Mouse (Mus musculus): ENCODE data around the gene Scand1. TPM values are rescaled to one million over a fixed set of nuclear protein-coding genes. Genes with fewer than 3 reads are reported as not detected.

Scand1 gene
- polyA plus RNA-seq, 1 experiment from 2014 or later: 63.5 TPM

DNA sequence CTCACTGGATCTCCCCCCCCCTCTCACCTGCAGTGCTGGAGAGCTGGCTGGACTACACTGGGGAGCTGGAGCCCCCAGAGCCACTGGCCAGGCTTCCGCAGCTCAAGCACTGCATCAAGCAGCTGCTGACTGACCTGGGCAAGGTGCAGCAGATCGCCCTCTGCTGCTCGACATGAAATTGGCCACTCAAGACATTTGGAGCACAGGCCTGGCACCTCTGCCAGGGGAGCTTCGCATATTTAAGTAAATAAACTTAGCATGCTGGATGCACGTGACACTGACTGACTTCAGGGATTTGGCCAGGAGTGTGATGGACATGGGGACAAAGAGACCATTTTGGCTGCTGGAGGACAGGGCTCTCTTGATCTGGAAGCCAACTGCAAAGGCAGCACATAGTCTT lies 5.2 kb downstream of the Scand1 start:
- Histone ChIP-seq H3K36me3 (ENCODE audit: control insufficient read depth, insufficient read depth, low read length) (peaks cover 50% of the 10 kb centered on the region), H3K9me3 (ENCODE audit: control insufficient read depth, low read length) (no peaks in the 10 kb centered on the region), H3K4me2 (ENCODE audit: low read length) (no peak overlapping the region), H3K4me1 (ENCODE audit: control insufficient read depth in 2 of 2, insufficient read depth in 2 of 2, low read length in 2 of 2) (peaks cover 0 to 4% of the 10 kb centered on the region in 2 experiments; a peak in 1 of 4 replicates), H3K27ac (replicated peaks in 1 of 2; ENCODE audit: control insufficient read depth in 1 of 2, insufficient read depth in 1 of 2, low read depth in 2 of 2, low read length in 2 of 2) (no peak overlapping the region), H3K27me3 (ENCODE audit: control insufficient read depth, insufficient read depth, low read length) (no peaks in the 10 kb centered on the region), H3K4me3 (ENCODE audit: control insufficient read depth in 1 of 2, insufficient read depth in 1 of 2, low read depth in 1 of 2, low read length in 2 of 2) (no peak overlapping the region), H3K9ac (ENCODE audit: low read length) (no peak overlapping the region)
- 62% methylated on average over 5 of the region's 5 CpGs for WGBS
- ATAC-seq (ENCODE audit: insufficient number of reproducible peaks, insufficient read depth, low FRiP score, low read depth): no peak

DNA sequence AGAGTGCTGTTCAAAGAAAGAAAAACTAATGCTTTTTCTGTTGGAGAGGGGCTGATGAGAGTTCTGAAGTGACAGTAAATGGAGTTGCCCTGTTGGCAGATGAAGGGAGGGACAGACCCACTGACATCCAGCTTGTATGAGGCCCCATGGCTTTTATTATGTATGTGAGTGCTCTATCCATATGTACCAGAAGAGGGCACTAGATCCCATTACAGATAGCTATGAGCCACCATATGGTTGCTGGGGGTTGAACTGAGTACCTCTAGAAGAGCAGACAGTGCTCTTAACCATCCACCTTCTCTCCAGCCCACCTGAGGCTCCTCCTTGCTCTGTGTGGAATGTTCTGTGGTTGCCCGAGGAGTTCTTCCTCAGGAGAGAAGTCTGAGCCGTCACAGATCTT lies 6.7 kb downstream of the Scand1 start:
- ATAC-seq (ENCODE audit: insufficient number of reproducible peaks, insufficient read depth, low FRiP score, low read depth): no peak
- no peaks in the 10 kb centered on the region for H3K9me3 ChIP-seq (ENCODE audit: control insufficient read depth, low read length)
- no peak overlapping the region for H3K9ac ChIP-seq (ENCODE audit: low read length)
- H3K4me1 ChIP-seq (ENCODE audit: control insufficient read depth in 2 of 2, insufficient read depth in 2 of 2, low read length in 2 of 2): no peaks in the 10 kb centered on the region
- H3K27me3 ChIP-seq (ENCODE audit: control insufficient read depth, insufficient read depth, low read length): no peaks in the 10 kb centered on the region
- no peak overlapping the region for H3K4me3 ChIP-seq (ENCODE audit: control insufficient read depth in 1 of 2, insufficient read depth in 1 of 2, low read depth in 1 of 2, low read length in 2 of 2)
- H3K4me2 ChIP-seq (ENCODE audit: low read length): no peak overlapping the region
- 84% methylated on average over 2 of the region's 2 CpGs for WGBS
- H3K27ac ChIP-seq (replicated peaks in 1 of 2; ENCODE audit: control insufficient read depth in 1 of 2, insufficient read depth in 1 of 2, low read depth in 2 of 2, low read length in 2 of 2): no peak overlapping the region
- H3K36me3 ChIP-seq (ENCODE audit: control insufficient read depth, insufficient read depth, low read length): peaks cover 61% of the 10 kb centered on the region

DNA sequence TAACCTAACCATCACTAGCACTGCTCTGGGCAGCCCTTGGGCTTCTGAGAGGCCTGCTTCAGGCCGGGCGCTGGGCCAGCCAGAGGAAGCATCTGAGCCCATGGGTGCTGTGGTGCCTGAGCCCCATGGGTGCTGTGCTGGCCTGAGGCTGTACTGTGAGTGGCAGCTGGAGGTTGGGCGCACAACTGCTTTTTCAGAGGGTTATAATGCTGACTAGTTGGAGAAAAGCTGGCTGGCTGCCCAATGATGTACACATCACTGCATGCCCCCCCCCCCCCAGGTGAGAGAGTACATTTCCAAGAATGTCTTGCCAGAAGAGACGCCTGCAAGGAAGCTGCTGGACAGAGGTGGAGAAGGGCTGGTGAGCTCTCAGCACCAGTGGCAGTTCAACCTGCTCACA lies 8.2 kb downstream of the Scand1 start:
- no peak overlapping the region for H3K27ac ChIP-seq (replicated peaks in 1 of 2; ENCODE audit: control insufficient read depth in 1 of 2, insufficient read depth in 1 of 2, low read depth in 2 of 2, low read length in 2 of 2)
- H3K9me3 ChIP-seq (ENCODE audit: control insufficient read depth, low read length): no peaks in the 10 kb centered on the region
- no peak overlapping the region for H3K9ac ChIP-seq (ENCODE audit: low read length)
- H3K4me2 ChIP-seq (ENCODE audit: low read length): no peak overlapping the region
- peaks cover 71% of the 10 kb centered on the region for H3K36me3 ChIP-seq (ENCODE audit: control insufficient read depth, insufficient read depth, low read length)
- no peak for ATAC-seq (ENCODE audit: insufficient number of reproducible peaks, insufficient read depth, low FRiP score, low read depth)
- WGBS: 89% methylated on average over 4 of the region's 4 CpGs
- H3K27me3 ChIP-seq (ENCODE audit: control insufficient read depth, insufficient read depth, low read length): no peaks in the 10 kb centered on the region
- H3K4me3 ChIP-seq (ENCODE audit: control insufficient read depth in 1 of 2, insufficient read depth in 1 of 2, low read depth in 1 of 2, low read length in 2 of 2): no peak overlapping the region
- H3K4me1 ChIP-seq (ENCODE audit: control insufficient read depth in 2 of 2, insufficient read depth in 2 of 2, low read length in 2 of 2): no peaks in the 10 kb centered on the region

DNA sequence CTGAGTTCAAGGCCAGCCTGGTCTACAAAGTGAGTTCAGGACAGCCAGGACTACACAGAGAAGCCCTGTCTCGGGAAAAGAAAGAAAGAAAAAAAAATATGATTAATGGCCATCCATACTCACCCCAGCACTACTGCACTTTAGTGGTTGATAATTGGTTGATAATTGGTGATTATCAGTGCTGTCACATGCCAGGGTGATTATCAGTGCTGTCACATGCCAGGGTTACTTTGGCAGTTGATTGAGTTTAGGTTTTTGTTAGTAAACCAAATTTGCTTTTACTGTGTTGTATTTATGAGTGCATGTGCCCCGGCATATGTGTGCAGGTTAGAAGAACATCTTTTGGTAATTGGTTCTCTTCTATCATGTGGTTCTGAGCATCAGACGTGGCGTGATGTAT lies 10.4 kb downstream of the Scand1 start:
- WGBS: 91% methylated on average over 4 of the region's 4 CpGs

DNA sequence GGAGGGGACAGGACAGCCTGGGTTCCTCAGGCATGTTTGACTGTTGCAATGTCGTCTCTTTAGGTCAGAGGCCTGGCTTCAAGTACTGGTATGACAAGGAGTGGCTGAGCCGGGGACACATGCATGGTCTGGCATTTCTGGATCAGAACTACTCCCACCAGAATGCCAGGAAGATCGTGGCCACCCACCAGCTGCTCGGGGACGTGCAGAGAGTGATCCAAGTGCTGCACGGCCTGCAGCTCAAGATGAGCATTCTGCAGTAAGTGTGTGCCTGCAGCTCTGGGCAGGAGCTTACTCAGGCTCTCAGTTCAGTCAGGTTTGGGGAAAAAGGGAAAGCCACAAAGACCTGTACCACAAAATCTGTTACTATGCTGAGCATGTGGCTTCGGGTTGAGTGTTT lies 14.0 kb downstream of the Scand1 start:
- Histone ChIP-seq H3K4me2 (ENCODE audit: low read length) (no peak overlapping the region), H3K4me1 (ENCODE audit: control insufficient read depth in 2 of 2, insufficient read depth in 2 of 2, low read length in 2 of 2) (peaks cover 4 to 12% of the 10 kb centered on the region in 2 experiments; a peak in 2 of 4 replicates), H3K9me3 (ENCODE audit: control insufficient read depth, low read length) (no peaks in the 10 kb centered on the region), H3K9ac (ENCODE audit: low read length) (no peak overlapping the region), H3K27ac (replicated peaks in 1 of 2; ENCODE audit: control insufficient read depth in 1 of 2, insufficient read depth in 1 of 2, low read depth in 2 of 2, low read length in 2 of 2) (no peak overlapping the region), H3K27me3 (ENCODE audit: control insufficient read depth, insufficient read depth, low read length) (no peaks in the 10 kb centered on the region), H3K4me3 (ENCODE audit: control insufficient read depth in 1 of 2, insufficient read depth in 1 of 2, low read depth in 1 of 2, low read length in 2 of 2) (no peak overlapping the region), H3K36me3 (ENCODE audit: control insufficient read depth, insufficient read depth, low read length) (peaks cover 84% of the 10 kb centered on the region)
- ATAC-seq (ENCODE audit: insufficient number of reproducible peaks, insufficient read depth, low FRiP score, low read depth): no peak
- WGBS: 82% methylated on average over 7 of the region's 7 CpGs

More for the DNA sequence above, 10.4 kb downstream of the Scand1 start:
- no peak for ATAC-seq (ENCODE audit: insufficient number of reproducible peaks, insufficient read depth, low FRiP score, low read depth)
- Histone ChIP-seq H3K9ac (ENCODE audit: low read length) (no peak overlapping the region), H3K27ac (replicated peaks in 1 of 2; ENCODE audit: control insufficient read depth in 1 of 2, insufficient read depth in 1 of 2, low read depth in 2 of 2, low read length in 2 of 2) (no peak overlapping the region), H3K4me2 (ENCODE audit: low read length) (no peak overlapping the region), H3K4me1 (ENCODE audit: control insufficient read depth in 2 of 2, insufficient read depth in 2 of 2, low read length in 2 of 2) (peaks cover 4 to 12% of the 10 kb centered on the region in 2 experiments; a peak in 2 of 4 replicates), H3K27me3 (ENCODE audit: control insufficient read depth, insufficient read depth, low read length) (no peaks in the 10 kb centered on the region), H3K36me3 (ENCODE audit: control insufficient read depth, insufficient read depth, low read length) (peaks cover 76% of the 10 kb centered on the region), H3K4me3 (ENCODE audit: control insufficient read depth in 1 of 2, insufficient read depth in 1 of 2, low read depth in 1 of 2, low read length in 2 of 2) (no peak overlapping the region), H3K9me3 (ENCODE audit: control insufficient read depth, low read length) (no peaks in the 10 kb centered on the region)

DNA sequence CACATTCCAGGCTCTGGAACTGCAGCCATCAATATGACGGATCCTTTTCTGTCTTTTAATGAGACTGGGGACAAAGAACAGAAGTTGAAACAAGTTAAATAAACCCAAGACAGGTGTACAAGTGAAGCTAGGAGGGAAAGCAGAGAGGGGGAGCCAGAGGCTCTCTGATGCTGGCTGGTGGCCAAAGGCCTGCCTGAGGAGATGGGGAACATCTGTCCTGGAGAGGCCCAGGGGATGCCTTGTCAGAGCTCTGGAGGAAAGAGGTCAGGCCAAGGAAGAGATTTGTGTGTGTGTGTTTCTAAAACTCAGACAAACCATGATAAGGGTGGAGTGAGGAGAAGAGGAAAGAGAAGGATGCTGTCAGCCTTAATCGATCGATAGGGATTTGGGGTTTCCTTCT lies 14.9 kb downstream of the Scand1 start:
- no peak overlapping the region for H3K9ac ChIP-seq (ENCODE audit: low read length)
- 58% methylated on average over 3 of the region's 3 CpGs for WGBS
- H3K9me3 ChIP-seq (ENCODE audit: control insufficient read depth, low read length): no peaks in the 10 kb centered on the region
- no peak overlapping the region for H3K4me3 ChIP-seq (ENCODE audit: control insufficient read depth in 1 of 2, insufficient read depth in 1 of 2, low read depth in 1 of 2, low read length in 2 of 2)
- no peak overlapping the region for H3K4me2 ChIP-seq (ENCODE audit: low read length)
- peak overlapping the region in 1 of 2 experiments; percentile 10; a peak in 1 of 4 replicates for H3K27ac ChIP-seq (replicated peaks in 1 of 2; ENCODE audit: control insufficient read depth in 1 of 2, insufficient read depth in 1 of 2, low read depth in 2 of 2, low read length in 2 of 2)
- H3K36me3 ChIP-seq (ENCODE audit: control insufficient read depth, insufficient read depth, low read length): peaks cover 85% of the 10 kb centered on the region
- no peaks in the 10 kb centered on the region for H3K27me3 ChIP-seq (ENCODE audit: control insufficient read depth, insufficient read depth, low read length)
- peaks cover 4 to 12% of the 10 kb centered on the region in 2 experiments; a peak in 2 of 4 replicates for H3K4me1 ChIP-seq (ENCODE audit: control insufficient read depth in 2 of 2, insufficient read depth in 2 of 2, low read length in 2 of 2)
- ATAC-seq (ENCODE audit: insufficient number of reproducible peaks, insufficient read depth, low FRiP score, low read depth): no peak

DNA sequence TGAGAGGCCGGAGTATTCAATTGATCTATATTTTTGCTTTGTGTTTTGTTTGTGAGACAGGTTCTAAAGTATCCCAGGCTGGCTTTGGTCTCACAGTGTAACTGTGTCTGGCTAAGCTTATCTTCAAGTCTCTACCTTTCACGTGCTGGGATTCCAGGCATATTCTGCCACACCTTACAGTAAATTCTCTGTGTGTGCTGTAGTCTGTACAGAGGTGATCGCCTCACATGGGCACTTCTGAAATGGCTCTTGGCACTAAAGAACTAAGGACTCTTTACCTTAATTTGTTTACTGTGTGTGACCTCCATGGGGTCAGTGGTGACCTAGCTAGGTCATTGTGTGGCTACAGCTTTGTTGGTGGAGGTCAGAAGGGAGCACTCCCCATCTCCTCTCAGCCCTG lies 16.3 kb downstream of the Scand1 start:
- H3K4me2 ChIP-seq (ENCODE audit: low read length): no peak overlapping the region
- WGBS: 87% methylated on average over 3 of the region's 3 CpGs
- no peak overlapping the region for H3K27ac ChIP-seq (replicated peaks in 1 of 2; ENCODE audit: control insufficient read depth in 1 of 2, insufficient read depth in 1 of 2, low read depth in 2 of 2, low read length in 2 of 2)
- no peak overlapping the region for H3K9ac ChIP-seq (ENCODE audit: low read length)
- H3K4me3 ChIP-seq (ENCODE audit: control insufficient read depth in 1 of 2, insufficient read depth in 1 of 2, low read depth in 1 of 2, low read length in 2 of 2): no peak overlapping the region
- peaks cover 4 to 12% of the 10 kb centered on the region in 2 experiments; a peak in 2 of 4 replicates for H3K4me1 ChIP-seq (ENCODE audit: control insufficient read depth in 2 of 2, insufficient read depth in 2 of 2, low read length in 2 of 2)
- no peak for ATAC-seq (ENCODE audit: insufficient number of reproducible peaks, insufficient read depth, low FRiP score, low read depth)
- peaks cover 78% of the 10 kb centered on the region for H3K36me3 ChIP-seq (ENCODE audit: control insufficient read depth, insufficient read depth, low read length)
- no peaks in the 10 kb centered on the region for H3K9me3 ChIP-seq (ENCODE audit: control insufficient read depth, low read length)
- no peaks in the 10 kb centered on the region for H3K27me3 ChIP-seq (ENCODE audit: control insufficient read depth, insufficient read depth, low read length)

DNA sequence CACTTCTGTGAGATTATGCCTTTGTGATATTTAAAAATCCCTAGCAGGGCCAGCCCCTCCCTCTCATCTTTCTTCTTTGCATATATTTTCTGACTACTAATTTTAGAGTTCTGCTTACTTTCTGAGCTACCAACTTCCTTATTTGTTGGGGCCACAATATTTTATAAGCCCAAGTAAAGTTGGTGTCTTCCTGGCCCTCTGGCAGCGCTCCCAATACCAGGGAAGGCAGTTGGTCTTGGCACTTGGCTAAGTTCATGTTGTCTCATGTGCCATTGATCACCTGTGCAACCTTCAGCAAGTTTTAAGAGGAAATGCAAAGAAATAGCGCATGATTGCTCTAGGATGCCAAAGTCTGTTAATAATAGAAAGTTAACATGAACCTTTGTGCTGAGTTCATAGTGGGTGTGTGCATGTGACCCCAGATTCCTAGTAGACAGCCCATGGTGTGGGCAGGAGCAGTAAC lies 16.9 kb downstream of the Scand1 start:
- Histone ChIP-seq H3K36me3 (ENCODE audit: control insufficient read depth, insufficient read depth, low read length) (peaks cover 73% of the 10 kb centered on the region), H3K4me2 (ENCODE audit: low read length) (no peak overlapping the region), H3K9me3 (ENCODE audit: control insufficient read depth, low read length) (no peaks in the 10 kb centered on the region), H3K4me1 (ENCODE audit: control insufficient read depth in 2 of 2, insufficient read depth in 2 of 2, low read length in 2 of 2) (peaks cover 4 to 12% of the 10 kb centered on the region in 2 experiments; a peak in 3 of 4 replicates), H3K27me3 (ENCODE audit: control insufficient read depth, insufficient read depth, low read length) (no peaks in the 10 kb centered on the region), H3K27ac (replicated peaks in 1 of 2; ENCODE audit: control insufficient read depth in 1 of 2, insufficient read depth in 1 of 2, low read depth in 2 of 2, low read length in 2 of 2) (no peak overlapping the region), H3K9ac (ENCODE audit: low read length) (no peak overlapping the region), H3K4me3 (ENCODE audit: control insufficient read depth in 1 of 2, insufficient read depth in 1 of 2, low read depth in 1 of 2, low read length in 2 of 2) (no peak overlapping the region)
- WGBS: 95% methylated on average over 2 of the region's 2 CpGs
- ATAC-seq (ENCODE audit: insufficient number of reproducible peaks, insufficient read depth, low FRiP score, low read depth): no peak
